Mouse (Mus musculus) cerebellum, adult 9-11 months (tissue): ENCODE results near the gene Atxn2l.

Experiments used
- DNase-seq: peaks from one replicate; pipeline ENCODE4 v3.0.0; 2022

Atxn2l gene

GRCm38 (mm10) chr7:126503273-126503878 is at the start of gene Atxn2l:
Gene Atxn2l (minus strand): TSS chr7:126503437.
- DNase-seq, result peak; percentile 99

GRCm38 (mm10) chr7:126545631-126546030 is 42.4 kb upstream of the Atxn2l start:
- no peak for DNase-seq

- no peak for DNase-seq
These were observed 38.4 kb upstream of the Atxn2l start for GRCm38 (mm10) chr7:126541661-126542060.

- DNase-seq, result no peak
These were observed 34.8 kb upstream of the Atxn2l start for GRCm38 (mm10) chr7:126537820-126538585.

- DNase-seq, result no peak
These were observed 33.2 kb upstream of the Atxn2l start for GRCm38 (mm10) chr7:126536466-126536865.

GRCm38 (mm10) chr7:126535766-126536165 is 32.5 kb upstream of the Atxn2l start:
- DNase-seq, result no peak

- DNase-seq, result no peak
These were observed 30.2 kb upstream of the Atxn2l start for GRCm38 (mm10) chr7:126533434-126533833.

- DNase-seq, result no peak
These were observed 24.9 kb upstream of the Atxn2l start for GRCm38 (mm10) chr7:126528166-126528577.

GRCm38 (mm10) chr7:126523316-126523715 is 20.1 kb upstream of the Atxn2l start:
- no peak for DNase-seq

GRCm38 (mm10) chr7:126519513-126519912 is 16.3 kb upstream of the Atxn2l start:
- no peak for DNase-seq

- no peak for DNase-seq
These were observed 15.2 kb upstream of the Atxn2l start for GRCm38 (mm10) chr7:126518261-126518941.

- no peak for DNase-seq
These were observed 8.1 kb upstream of the Atxn2l start for GRCm38 (mm10) chr7:126511287-126511686.

GRCm38 (mm10) chr7:126507126-126507778 is 4.0 kb upstream of the Atxn2l start:
- no peak for DNase-seq

GRCm38 (mm10) chr7:126504913-126505312 is 1.7 kb upstream of the Atxn2l start:
- DNase-seq, result peak; percentile 64

GRCm38 (mm10) chr7:126502751-126503150 is 486 bp downstream of the Atxn2l start:
- no peak for DNase-seq

- DNase-seq, result peak; percentile 95
These were observed 1.1 kb downstream of the Atxn2l start for GRCm38 (mm10) chr7:126502023-126502741.

GRCm38 (mm10) chr7:126501684-126502022 is 1.6 kb downstream of the Atxn2l start:
- no peak for DNase-seq

- no peak for DNase-seq
These were observed 3.8 kb downstream of the Atxn2l start for GRCm38 (mm10) chr7:126499416-126499815.

GRCm38 (mm10) chr7:126497966-126498365 is 5.3 kb downstream of the Atxn2l start:
- peak; percentile 11 for DNase-seq

GRCm38 (mm10) chr7:126496475-126496874 is 6.8 kb downstream of the Atxn2l start:
- no peak for DNase-seq

GRCm38 (mm10) chr7:126494120-126494519 is 9.1 kb downstream of the Atxn2l start:
- DNase-seq, result peak; percentile 11

GRCm38 (mm10) chr7:126491973-126492372 is 11.3 kb downstream of the Atxn2l start:
- DNase-seq, result no peak

GRCm38 (mm10) chr7:126491005-126491404 is 12.2 kb downstream of the Atxn2l start:
- no peak for DNase-seq
